Mouse (Mus musculus): ENCODE data around the gene Vmn2r9. TPM values are rescaled to one million over a fixed set of nuclear protein-coding genes. Genes with fewer than 3 reads are reported as not detected.
"Not testable (repeated sequence)": the region's sequence is repeated elsewhere in the genome, so short reads cannot be mapped to it uniquely, and the experiment has no call there.

Gene Vmn2r9
- polyA plus RNA-seq (2017; shearing (Covaris generic)), result under 1 TPM in 1 of 2 experiments, not detected in 1; 0.26 TPM

DNA sequence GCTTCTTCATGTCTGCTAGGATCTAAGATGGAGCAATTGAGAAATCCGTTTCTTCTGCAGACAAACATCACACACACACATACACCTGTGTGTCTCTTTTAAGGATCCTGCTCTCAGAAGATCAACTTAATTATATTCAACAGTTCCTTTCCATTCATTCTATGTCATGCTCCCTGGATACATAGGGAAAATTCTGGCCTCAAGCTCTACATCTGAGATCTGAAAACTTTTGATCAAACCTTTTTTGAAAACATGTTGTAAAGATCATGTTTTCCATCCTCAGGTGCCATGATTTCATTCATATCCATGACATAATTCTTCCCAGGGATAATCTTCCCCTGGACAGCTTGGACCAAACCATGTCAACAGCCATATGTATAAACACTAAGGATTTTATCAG is at the start of gene Vmn2r9:
Vmn2r9 (minus strand) TSS at position 101 of the 400 bp plus-strand sequence.
- not testable (repeated sequence) for ATAC-seq

DNA sequence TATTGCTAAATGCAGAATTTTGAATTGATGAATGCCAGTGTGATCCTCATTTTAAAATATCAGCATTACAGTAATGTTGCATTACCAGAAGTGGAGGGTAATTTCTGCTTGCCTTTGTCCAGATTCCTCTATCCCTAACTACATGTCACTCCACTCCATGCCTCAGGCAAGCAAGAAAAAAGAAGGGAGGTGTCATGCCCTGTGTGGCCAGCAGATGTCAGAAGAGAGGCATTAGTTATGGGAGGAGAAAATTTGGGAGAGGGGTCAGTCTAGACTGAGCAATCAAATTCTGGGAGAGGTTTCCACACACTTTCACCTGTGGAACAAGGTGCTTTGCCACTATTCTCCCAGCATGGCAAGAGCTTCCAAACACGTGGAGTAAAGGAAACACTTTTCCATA is 14.3 kb upstream of the Vmn2r9 start:
- not testable (repeated sequence) for ATAC-seq

DNA sequence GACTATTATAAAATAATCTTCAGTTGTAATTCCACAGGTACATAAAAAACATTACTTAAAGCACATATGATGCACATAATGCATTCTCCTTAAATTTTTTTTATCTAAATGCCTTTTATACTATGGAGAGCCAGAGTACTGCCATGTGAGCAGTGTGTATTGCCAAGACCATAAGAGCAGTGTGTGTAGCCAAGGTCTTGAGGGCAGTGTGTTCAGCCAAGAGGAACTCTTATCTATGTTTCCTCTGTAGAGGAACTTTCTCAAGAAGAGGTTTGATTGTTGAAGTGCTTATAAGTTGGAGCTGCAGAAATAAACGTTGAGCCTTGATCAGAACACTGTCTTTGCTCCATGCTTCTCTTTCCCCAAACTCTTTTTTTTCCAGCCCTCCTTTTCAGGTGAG is 2.9 kb downstream of the Vmn2r9 start:
- no peak for ATAC-seq

DNA sequence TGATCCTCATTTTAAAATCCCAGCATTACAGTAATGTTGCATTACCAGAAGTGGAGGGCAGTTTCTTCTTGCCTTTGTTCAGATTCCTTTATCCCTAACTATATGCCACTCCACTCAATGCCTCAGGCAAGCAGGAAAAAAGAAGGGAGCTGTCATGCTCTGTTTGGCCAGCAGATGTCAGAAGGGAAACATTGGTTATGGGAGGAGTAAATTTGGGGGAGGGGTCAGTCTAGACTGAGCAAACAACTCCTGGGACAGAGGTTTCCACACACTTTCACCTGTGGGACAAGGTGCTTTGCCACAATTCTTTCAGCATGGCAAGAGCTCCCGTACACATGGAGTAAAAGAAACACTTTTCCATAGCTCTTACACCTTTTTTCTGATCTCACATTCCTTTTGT is 16.2 kb downstream of the Vmn2r9 start:
- ATAC-seq, result no peak

DNA sequence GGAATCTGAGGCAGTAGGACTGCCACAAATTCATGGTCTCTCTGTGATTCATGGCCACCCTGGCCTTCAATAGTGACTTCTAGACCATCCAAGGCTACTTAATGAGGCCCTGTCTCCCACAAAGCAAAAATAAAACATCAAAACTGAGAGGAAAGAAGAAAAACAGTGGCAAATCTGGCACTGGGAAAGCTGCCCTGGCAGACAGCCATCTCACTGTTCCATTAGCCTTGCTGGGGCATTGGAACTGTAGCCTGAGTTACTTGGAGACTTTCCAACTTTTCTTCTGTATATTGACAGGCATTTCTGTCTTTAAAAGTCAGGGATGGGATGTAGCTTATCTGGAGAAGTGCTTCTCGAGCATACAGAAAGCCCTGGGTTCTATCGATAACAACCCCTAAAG is 29.1 kb downstream of the Vmn2r9 start:
- ATAC-seq, result no peak

DNA sequence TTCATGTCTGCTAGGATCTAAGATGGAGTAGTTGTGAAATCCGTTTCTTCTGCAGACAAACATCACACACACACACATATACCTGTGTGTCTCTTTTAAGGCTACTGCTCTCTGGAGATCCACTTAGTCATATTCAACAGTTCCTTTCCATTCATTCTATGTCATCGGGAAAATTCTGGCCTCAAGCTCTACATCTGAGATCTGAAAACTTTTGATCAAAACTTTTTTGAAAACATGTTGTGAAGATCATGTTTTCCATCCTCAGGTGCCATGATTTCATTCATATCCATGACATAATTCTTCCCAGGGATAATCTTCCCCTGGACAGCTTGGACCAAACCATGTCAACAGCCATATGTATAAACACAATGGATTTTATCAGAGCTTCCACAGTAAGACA is 43.7 kb downstream of the Vmn2r9 start, which contains the start of gene Vmn2r8:
Vmn2r8 (minus strand) TSS at position 101 of the 400 bp plus-strand sequence.
- ATAC-seq, result not testable (repeated sequence)

DNA sequence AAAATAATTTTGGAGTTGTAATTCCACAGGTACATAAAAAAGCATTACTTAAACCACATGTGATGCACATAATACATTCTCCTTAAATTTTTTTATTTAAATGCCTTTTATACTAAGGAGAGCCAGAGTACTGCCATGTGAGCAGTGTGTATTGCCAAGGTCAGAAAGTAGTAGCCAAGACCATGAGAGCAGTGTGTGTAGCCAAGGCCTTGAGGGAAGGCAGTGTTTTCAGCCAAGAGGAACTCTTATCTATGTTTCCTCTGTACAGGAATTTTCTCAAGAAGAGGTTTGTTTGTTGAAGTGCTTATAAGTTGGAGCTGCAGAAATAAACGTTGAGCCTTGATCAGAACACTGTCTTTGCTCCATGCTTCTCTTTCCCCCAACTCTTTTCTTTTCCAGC is 48.8 kb downstream of the Vmn2r9 start:
- ATAC-seq, result no peak

DNA sequence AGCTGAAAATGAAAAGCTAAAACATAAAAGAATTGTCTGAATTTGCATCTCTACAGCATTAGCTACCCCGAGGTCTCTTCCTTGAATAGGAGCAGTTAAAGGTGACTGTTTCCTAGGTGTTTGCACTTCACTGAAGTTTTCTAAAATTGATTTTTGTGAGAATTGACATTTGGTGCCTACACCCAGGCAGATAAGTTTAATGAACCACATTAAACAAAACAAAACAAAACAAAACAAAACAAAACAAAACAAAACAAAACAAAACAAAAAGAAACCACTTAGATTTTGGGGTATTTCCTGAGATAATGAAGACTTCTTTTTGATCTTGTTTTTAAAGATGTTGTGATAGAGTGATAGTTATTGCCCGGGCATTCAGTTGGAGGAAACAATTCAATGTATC is 57.1 kb downstream of the Vmn2r9 start, which contains the start of gene Tmed11:
Tmed11 (minus strand) TSS at position 101 of the 400 bp plus-strand sequence.
- ATAC-seq, result not testable (repeated sequence)

DNA sequence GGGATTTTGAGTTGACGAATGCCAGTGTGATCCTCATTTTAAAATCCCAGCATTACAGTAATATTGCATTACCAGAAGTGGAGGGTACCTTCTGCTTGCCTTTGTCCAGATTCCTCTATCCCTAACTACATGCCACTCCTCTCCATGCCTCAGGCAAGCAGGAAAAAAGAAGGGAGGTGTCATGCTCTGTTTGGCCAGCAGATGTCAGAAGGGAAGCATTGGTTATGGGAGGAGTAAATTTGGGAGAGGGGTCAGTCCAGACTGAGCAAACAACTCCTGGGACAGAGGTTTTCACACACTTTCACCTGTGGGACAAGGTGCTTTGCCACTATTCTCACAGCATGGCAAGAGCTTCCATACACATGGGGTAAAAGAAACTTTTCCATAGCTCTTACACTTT is 62.0 kb downstream of the Vmn2r9 start:
- ATAC-seq, result not testable (repeated sequence)

Other genes starting within 250 kb of the Vmn2r9 start
- 10 to 100 TPM; 66.0 to 73.0 TPM for gene Gak, start 222.8 kb downstream of the Vmn2r9 start, polyA plus RNA-seq (2017; shearing (Covaris generic))
- gene Tmem175, start 222.8 kb downstream of the Vmn2r9 start, polyA plus RNA-seq (2017; shearing (Covaris generic)), result 10 to 100 TPM; 36.5 to 39.2 TPM
- 1 to 10 TPM; 8.8 to 9.8 TPM for gene Idua, start 192.3 kb downstream of the Vmn2r9 start, polyA plus RNA-seq (2017; shearing (Covaris generic))
- gene Dgkq, start 182.9 kb downstream of the Vmn2r9 start, polyA plus RNA-seq (2017; shearing (Covaris generic)), result 1 to 10 TPM; 4.4 to 4.5 TPM
- gene Slc26a1, start 177.0 kb downstream of the Vmn2r9 start, polyA plus RNA-seq (2017; shearing (Covaris generic)), result under 1 TPM in 1 of 2 experiments, not detected in 1; 0.31 TPM
- gene Fgfrl1, start 160.2 kb downstream of the Vmn2r9 start, polyA plus RNA-seq (2017; shearing (Covaris generic)), result not detected
- gene Rnf212, start 77.6 kb downstream of the Vmn2r9 start, polyA plus RNA-seq (2017; shearing (Covaris generic)), result not detected
- gene Tmed11, start 57.2 kb downstream of the Vmn2r9 start, polyA plus RNA-seq (2017; shearing (Covaris generic)), result not detected
- not detected for gene Vmn2r8, start 43.8 kb downstream of the Vmn2r9 start, polyA plus RNA-seq (2017; shearing (Covaris generic))
- not detected for gene Vmn2r10, start 153.9 kb upstream of the Vmn2r9 start, polyA plus RNA-seq (2017; shearing (Covaris generic))
- not detected for gene Vmn2r11, start 207.0 kb upstream of the Vmn2r9 start, polyA plus RNA-seq (2017; shearing (Covaris generic))
- not detected for gene Vmn2r12, start 245.3 kb upstream of the Vmn2r9 start, polyA plus RNA-seq (2017; shearing (Covaris generic))

Measured in activated CD4-positive, CD25-positive, alpha-beta regulatory T cell, adult 4 months (primary cell).